Mouse (Mus musculus) erythroblast, embryonic 14.5 days (primary cell): Measurements from ENCODE around the gene Oprd1. TPM values are rescaled to one million over a fixed set of nuclear protein-coding genes. Genes with fewer than 3 reads are reported as not detected.
A peak's percentile ranks its signal among the peaks of the same experiment; 100 is the strongest.

ENCODE experiments used
- H3K27me3 ChIP-seq: 2 replicates; pipeline ENCODE4 v1.6.1; 2012; ENCODE audit warnings: inconsistent platforms; ENCODE audit not compliant: control insufficient read depth
- H3K36me3 ChIP-seq: 2 replicates; pipeline ENCODE4 v1.6.1; 2012; ENCODE audit warnings: mild to moderate bottlenecking, inconsistent platforms; ENCODE audit not compliant: control insufficient read depth
- H3K4me1 ChIP-seq: 2 replicates; pipeline ENCODE4 v1.6.1; 2012; ENCODE audit warnings: inconsistent platforms; ENCODE audit not compliant: control insufficient read depth
- H3K4me3 ChIP-seq: replicated peaks from 2 replicates; pipeline ENCODE3; 2012; ENCODE audit warnings: moderate library complexity, mild to moderate bottlenecking, inconsistent platforms
- H3K9me3 ChIP-seq: 2 replicates; pipeline ENCODE4 v1.6.1; 2012; ENCODE audit warnings: low read length, inconsistent platforms, mixed read lengths; ENCODE audit not compliant: control insufficient read depth
- GATA1 ChIP-seq: IDR thresholded peaks from 2 replicates; pipeline ENCODE4 v1.6.1; 2012; ENCODE audit warnings: low read length, inconsistent platforms, mixed read lengths
- TAL1 ChIP-seq: IDR thresholded peaks from 3 replicates; pipeline ENCODE4 v1.6.1; 2012; ENCODE audit warnings: low read length, inconsistent platforms, mixed read lengths
- polyA plus RNA-seq: library from polyadenylated mRNA; stranded (reverse); fragments of >175 nt; gene quantifications from 2 replicates; pipeline ENCODE4 v1.2.3, GENCODE M21; 2012

Gene Oprd1
- polyA plus RNA-seq, 1 experiment, result not detected

DNA sequence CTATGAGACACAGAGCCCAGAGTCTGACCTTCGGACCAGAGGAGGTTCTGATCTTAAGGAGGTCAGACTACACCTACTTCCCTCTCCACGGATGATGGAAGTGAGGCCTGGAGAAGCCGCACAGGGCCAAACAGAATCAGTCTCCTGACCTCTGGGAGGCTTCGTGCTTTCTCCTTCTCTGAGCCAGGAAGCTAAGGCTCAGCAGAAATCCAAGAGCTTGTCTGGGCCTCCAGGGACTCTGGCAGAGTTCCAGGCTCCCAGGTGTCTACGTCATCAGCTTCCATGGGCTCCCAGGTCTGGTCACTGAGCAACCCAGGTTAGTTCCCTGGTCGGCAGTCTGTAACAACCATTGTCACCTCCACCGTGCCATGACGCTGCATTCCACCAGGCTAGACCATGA is 17.2 kb downstream of the Oprd1 start:
- H3K9me3 ChIP-seq, result no peaks in the 10 kb centered on the region
- TF ChIP-seq TAL1 (no peak), GATA1 (no peak)
- H3K4me1 ChIP-seq, result no peaks in the 10 kb centered on the region
- H3K27me3 ChIP-seq, result no peaks in the 10 kb centered on the region
- no peaks in the 10 kb centered on the region for H3K36me3 ChIP-seq
- H3K4me3 ChIP-seq, result no peak overlapping the region

DNA sequence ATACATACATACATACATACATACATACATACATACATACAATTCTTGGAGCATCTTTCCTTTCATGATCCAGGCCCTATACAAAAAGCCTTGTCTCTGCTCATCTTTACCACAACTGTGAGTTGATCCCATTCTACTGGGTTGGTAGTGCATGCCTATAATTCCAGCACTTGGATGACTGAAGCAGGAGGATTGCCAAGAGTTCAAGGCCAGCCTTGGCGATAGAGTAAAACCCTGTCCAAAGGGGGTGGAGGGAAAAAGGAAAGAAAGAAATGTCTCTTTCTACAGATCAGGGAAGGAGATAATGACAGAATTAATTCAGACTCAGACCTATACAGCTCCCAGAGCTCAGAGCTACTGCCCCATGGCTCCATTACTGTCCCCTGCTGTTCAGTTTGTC is 21.1 kb downstream of the Oprd1 start:
- no peaks in the 10 kb centered on the region for H3K4me1 ChIP-seq
- no peaks in the 10 kb centered on the region for H3K36me3 ChIP-seq
- H3K4me3 ChIP-seq, result no peak overlapping the region
- H3K27me3 ChIP-seq, result peaks cover 8% of the 10 kb centered on the region
- no peaks in the 10 kb centered on the region for H3K9me3 ChIP-seq
- TF ChIP-seq GATA1 (peak; percentile 40; the same call in 1 of the 2 replicates), TAL1 (no peak)

DNA sequence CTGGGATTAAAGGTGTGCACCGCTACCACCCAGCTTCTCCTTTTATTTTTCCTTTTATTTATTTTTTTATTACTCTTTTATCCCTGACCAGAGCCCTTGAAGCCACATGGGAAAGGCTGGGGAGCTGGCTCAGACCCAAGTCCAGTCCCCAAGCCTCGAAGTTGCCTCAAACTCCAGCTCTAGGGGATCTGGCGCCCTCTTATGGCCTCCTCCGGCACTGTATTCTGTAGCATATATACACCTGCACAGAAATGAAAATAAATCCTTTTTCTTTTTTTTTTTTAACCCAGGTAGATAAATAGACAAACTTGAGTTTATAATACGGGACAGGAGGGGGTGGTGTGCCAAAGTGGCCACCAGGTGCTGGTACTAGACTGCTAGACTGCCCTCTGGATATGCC is 22.6 kb downstream of the Oprd1 start:
- TF ChIP-seq TAL1 (no peak), GATA1 (no peak)
- Histone ChIP-seq H3K4me1 (no peaks in the 10 kb centered on the region), H3K4me3 (no peak overlapping the region), H3K36me3 (no peaks in the 10 kb centered on the region), H3K27me3 (peaks cover 13% of the 10 kb centered on the region), H3K9me3 (no peaks in the 10 kb centered on the region)

DNA sequence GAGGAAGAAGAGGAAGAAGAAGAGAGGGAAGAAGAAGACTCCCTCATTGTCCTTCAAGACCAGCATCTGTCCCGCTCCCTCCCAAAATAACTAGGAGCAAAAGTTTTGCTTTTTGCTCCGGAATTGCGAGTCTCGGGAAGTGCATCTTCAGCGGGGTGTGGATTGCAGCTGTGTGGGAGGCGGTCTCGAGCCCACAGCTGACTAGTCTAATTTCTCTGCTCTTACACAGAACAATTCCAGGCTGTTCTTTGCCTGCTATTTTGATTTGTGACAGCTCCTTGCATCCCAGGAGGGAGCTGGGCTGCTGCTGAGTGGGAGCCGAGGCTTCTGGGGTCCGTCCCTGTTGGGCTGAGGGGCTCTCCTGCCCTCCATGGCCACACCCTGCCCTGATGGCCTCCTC is 24.7 kb downstream of the Oprd1 start:
- no peak for TF ChIP-seq TAL1
- TF ChIP-seq GATA1, result no peak
- Histone ChIP-seq H3K36me3 (no peaks in the 10 kb centered on the region), H3K4me1 (no peaks in the 10 kb centered on the region), H3K27me3 (peaks cover 27% of the 10 kb centered on the region), H3K4me3 (no peak overlapping the region), H3K9me3 (no peaks in the 10 kb centered on the region)

DNA sequence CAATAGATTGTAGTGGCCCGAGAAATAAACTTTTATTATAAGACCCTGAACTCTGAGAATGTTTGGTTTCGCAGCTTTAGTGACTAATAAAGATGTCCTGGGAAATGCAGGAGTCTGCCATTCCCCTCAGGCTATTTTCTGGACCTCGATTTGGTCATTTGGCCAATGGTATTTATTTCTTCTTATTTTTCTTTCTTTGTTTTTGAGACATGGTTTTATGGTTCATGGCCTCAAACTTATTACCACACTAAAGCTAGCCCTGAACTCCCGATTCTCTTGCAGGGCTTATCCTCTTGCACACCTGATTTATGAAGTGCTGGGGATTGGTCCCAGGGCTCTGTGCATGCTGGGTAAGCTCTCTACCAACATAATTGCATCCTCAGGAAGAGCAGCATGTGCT is 28.0 kb downstream of the Oprd1 start:
- Histone ChIP-seq H3K4me3 (no peak overlapping the region), H3K4me1 (peaks cover 3% of the 10 kb centered on the region; the same call in 1 of the 2 replicates), H3K9me3 (no peaks in the 10 kb centered on the region), H3K27me3 (peaks cover 51% of the 10 kb centered on the region), H3K36me3 (no peaks in the 10 kb centered on the region)
- no peak for TF ChIP-seq GATA1
- no peak for TF ChIP-seq TAL1

DNA sequence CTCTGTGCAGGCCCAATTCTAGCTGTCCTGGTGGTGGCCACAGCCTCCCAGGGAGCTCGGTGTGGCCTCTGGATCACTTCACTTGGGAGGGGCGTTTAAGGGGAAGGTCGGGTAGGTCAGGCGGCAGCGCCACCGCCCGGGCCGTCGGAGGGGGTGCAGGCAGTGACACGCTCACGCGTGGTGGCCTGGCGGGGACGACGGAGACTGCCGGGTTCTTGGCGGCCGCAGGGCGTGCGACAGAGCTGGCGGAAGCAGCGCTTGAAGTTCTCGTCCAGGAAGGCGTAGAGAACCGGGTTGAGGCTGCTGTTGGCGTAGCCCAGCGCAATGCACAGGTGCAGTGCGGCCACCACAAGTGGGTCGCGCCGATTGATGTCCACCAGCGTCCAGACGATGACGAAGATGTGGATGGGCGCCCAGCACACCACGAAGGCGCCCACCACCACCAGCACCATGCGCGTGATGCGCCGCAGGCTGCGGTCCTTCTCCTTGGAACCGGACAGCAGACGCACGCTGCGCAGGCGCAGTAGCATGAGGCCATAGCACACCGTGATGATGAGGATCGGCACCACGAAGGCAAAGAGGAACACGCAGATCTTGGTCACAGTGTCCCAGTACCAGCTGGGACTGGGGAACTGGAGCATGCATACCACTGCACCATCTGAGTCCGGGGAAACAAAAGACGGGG is 30.7 kb downstream of the Oprd1 start:
- TF ChIP-seq GATA1 (no peak), TAL1 (no peak)
- Histone ChIP-seq H3K4me1 (peaks cover 3% of the 10 kb centered on the region; the same call in 1 of the 2 replicates), H3K4me3 (no peak overlapping the region), H3K27me3 (peaks cover 46% of the 10 kb centered on the region), H3K9me3 (no peaks in the 10 kb centered on the region), H3K36me3 (no peaks in the 10 kb centered on the region)

DNA sequence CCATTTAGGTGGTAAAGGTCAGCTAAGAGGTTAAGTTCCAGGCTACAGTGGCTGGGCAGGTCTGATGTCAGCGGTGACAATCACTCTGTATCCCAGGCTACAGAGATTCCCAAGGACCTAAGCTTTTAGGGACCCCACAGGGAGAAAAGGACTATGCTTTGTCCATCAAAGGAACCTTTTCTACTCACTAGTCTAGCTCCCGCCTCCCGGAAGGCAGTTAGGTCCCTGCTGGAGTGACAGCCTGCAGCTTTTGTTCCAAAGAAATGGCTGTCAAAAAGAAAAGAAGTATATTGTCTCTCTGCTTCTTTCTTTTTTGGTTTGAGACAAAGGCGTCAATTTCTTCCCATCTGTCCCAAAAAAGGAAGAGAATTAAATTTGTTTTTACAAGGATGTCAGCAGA is 33.1 kb downstream of the Oprd1 start:
- Histone ChIP-seq H3K9me3 (no peaks in the 10 kb centered on the region), H3K4me3 (no peak overlapping the region), H3K36me3 (no peaks in the 10 kb centered on the region), H3K4me1 (peaks cover 3% of the 10 kb centered on the region; the same call in 1 of the 2 replicates), H3K27me3 (peaks cover 47% of the 10 kb centered on the region)
- TF ChIP-seq TAL1 (no peak), GATA1 (no peak)

DNA sequence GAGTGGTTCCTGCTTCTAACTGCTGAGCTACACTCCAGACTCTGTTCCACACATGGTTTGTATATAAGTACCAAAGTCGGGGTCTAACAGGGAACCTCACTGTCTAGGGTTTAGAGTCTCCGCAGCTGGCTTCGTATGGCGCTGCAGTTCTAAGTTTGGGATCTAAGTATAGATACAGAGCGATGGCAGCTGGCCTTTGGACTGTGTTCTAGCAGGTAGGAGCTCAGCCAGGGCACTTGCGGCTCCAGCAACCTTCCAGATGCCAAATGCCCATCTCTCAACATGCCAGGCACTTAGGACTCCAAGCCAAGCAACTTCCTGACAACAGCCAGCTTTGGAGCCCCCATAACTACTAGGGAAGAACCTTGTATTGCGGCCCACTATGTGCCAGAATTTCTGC is 36.1 kb downstream of the Oprd1 start:
- H3K36me3 ChIP-seq, result no peaks in the 10 kb centered on the region
- H3K9me3 ChIP-seq, result no peaks in the 10 kb centered on the region
- no peak overlapping the region for H3K4me3 ChIP-seq
- H3K4me1 ChIP-seq, result no peaks in the 10 kb centered on the region
- peaks cover 19% of the 10 kb centered on the region for H3K27me3 ChIP-seq
- TF ChIP-seq TAL1 (no peak), GATA1 (no peak)

DNA sequence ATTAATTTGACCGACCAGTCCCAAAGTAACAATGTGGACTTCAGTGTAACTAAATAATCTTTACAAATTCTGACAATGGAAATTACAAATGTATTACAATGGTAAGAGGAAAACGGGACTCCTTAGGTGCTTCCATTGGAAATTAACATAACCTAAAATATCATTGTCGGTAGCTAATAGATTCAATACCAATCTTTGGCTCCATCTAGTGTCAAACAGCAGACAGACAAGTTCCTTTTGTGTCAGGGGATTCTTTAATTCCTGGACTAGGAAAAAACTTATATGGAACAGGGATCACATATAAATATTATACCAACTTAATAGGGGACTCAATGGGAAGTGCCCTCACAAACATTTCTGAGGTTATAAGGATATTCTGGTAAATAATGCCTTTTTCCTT is 43.1 kb downstream of the Oprd1 start:
- Histone ChIP-seq H3K4me3 (no peak overlapping the region), H3K9me3 (no peaks in the 10 kb centered on the region), H3K27me3 (peaks cover 12% of the 10 kb centered on the region), H3K36me3 (no peaks in the 10 kb centered on the region), H3K4me1 (no peaks in the 10 kb centered on the region)
- TF ChIP-seq GATA1, result no peak

DNA sequence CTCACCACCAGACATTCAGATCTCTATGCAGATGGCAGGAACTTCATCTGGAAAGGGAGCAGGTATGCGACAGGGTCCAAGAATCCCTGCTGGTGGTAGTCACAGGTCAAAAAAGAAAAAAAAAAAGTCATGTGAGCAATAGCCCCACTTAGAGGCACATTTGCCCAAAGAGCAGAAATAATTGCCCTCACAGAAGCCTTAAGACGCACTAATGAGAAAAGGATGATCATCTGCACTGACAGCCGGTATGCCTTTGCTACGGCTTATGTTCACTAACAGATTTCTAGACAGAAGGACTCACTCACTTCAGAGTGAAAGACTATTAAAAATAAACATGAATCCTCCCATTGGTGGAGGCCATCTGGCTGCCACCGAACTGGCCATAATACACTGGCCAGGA is 44.7 kb downstream of the Oprd1 start:
- Histone ChIP-seq H3K4me3 (no peak overlapping the region), H3K27me3 (peaks cover 12% of the 10 kb centered on the region), H3K36me3 (no peaks in the 10 kb centered on the region), H3K9me3 (no peaks in the 10 kb centered on the region), H3K4me1 (no peaks in the 10 kb centered on the region; the same call in 1 of the 2 replicates)
- TF ChIP-seq TAL1, result no peak
- TF ChIP-seq GATA1, result no peak
